Mouse (Mus musculus): ENCODE results near the gene Gm30302. TPM values are rescaled to one million over a fixed set of nuclear protein-coding genes. Genes with fewer than 3 reads are reported as not detected.
"Not testable (repeated sequence)": the region's sequence is repeated elsewhere in the genome, so short reads cannot be mapped to it uniquely, and the experiment has no call there.

Gm30302 gene
- not detected for total RNA-seq (2021)
- long read RNA-seq, result 0 reads

DNA sequence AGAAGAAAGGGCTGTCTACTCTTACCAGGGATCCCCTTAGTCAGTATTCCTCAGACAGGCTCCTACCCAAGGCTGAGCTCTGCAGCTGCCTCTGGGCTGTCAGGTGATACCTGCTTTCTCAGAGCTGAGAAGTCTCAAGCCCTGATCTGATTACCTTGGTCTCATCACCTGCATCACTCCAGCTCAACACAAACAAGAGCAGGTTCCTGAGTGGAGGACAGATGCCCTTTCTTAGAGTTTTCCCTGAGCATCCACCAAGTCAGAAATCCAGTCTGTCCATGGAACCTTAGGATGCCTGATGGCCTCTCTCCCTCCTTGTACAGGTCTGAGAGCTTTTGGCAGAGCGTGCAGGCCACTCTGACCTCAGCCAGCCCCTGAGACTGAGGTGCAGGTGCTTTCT, at the start of gene Gm30302:
Gene Gm30302, minus strand, starts transcription at position 101 of the 400 bp plus-strand sequence.
- DNase-seq (ENCODE audit: low spot score in 2 of 2), result no peak

DNA sequence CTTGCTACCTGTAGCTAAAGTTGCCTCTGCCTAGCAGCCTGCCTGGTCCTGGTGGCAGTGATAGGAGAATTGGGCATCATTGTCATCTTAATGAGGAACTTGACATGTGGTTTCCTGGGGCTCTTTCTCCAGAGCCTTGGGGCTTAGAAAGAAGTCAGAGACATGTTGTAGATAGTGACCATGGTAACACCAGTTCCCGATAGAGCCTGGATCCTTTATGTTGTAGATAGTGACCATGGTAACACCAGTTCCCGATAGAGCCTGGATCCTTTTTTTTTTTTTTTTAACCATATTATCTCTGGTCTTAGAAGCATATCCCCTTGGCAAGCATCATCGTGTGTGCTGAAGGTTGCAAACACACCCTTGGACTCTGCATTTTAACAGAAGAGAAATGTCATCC, 48.0 kb upstream of the Gm30302 start:
- no peak for DNase-seq (ENCODE audit: low spot score in 2 of 2)

DNA sequence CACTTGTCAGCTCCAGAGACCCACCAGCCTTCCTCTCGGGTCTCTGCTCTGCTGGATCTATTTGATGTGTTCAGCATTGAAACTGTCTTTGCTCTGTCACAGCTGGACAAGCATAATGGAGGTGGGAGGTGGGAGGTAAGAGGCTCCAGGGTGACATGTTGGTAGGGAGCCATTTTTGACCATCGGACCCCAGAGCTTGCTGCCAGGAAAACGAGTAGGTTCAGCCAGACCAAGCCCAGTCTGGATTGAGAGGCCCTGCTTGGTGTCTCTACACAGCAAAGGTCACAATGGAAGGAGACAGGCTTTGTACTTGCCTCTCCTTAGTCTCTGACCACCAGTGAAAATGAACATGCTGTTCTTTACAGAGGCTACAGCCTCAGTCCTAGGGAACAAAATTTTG, 47.3 kb upstream of the Gm30302 start:
- DNase-seq (ENCODE audit: low spot score in 2 of 2), result no peak

DNA sequence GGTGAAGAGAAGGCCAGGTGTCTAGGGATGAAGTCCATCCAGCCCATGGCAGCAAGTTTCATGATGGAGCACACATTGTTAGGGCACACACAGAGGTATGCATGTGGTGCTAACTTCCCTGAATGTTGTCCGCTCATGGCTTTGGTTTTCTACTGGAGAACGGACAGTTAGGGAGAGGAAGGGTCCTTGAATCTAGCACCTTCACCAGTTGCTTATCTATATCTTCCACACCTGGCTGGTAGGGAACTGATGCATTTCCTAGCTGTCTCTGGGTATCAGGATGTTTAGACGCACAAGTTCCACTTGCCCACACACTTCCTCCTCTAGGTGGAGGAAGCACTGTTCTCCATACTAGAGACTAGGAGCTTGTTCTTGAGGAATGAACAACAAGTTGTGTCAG, 46.9 kb upstream of the Gm30302 start:
- DNase-seq (ENCODE audit: low spot score in 2 of 2), result no peak

DNA sequence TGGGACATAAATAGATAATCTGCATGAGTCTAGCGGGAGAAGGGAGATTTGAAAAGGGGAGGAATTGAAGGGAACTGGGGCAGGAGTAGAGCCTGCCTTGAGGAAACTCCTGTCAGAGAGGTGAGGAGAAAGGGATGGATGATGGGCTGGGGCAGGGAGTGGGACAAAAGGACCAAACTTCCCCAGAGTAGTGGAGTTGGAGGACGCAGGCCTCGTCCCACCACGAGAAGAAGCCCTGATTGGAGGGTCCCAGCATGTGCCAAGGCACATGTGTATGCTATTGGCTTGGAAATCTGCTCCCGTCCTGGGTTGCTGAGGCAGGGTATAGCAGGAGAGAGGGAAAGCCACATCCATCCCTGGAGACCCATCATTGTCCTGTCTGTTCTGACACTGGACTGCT, 45.3 kb upstream of the Gm30302 start:
- DNase-seq (ENCODE audit: low spot score in 2 of 2), result no peak

DNA sequence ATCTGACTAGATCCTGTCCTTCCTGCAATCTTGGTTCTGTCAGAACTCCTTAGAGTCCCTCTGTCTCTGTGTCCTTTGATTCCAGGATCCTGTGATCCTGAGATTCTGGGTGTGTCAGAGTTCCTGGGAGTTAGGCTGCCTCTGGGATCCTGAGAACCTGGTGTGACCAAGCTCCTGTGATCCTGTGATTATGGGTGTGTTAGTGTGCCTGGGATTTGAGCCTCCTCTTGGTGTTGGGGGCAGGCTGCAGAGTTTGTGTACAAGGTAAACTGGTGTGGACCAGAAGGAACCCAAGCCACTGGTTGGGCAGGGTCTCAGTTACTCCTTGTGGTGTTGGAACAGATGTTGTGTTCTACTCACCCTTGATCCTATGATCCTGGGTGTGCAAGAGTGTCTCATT, 42.4 kb upstream of the Gm30302 start:
- DNase-seq (ENCODE audit: low spot score in 2 of 2), result no peak

DNA sequence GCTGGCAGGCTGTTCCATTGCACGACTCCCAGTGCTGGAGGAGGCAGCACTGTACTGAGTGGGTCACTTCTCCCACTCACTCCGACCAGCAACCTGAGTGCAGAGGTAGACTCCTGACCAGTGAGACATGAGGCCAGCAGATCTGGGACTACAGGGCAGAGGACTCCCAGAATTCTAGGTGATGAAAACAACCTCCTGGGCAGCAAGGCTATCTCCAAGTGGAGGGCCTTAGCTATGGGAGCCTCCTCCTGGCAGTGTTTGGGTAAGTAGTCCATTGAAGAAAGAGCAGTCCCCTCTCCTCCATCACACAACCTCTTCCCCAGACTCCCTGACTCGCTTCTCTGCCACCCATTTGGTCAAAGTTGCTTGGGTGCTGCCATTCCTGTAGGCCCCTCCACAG, 31.6 kb upstream of the Gm30302 start:
- DNase-seq (ENCODE audit: low spot score in 2 of 2), result no peak

DNA sequence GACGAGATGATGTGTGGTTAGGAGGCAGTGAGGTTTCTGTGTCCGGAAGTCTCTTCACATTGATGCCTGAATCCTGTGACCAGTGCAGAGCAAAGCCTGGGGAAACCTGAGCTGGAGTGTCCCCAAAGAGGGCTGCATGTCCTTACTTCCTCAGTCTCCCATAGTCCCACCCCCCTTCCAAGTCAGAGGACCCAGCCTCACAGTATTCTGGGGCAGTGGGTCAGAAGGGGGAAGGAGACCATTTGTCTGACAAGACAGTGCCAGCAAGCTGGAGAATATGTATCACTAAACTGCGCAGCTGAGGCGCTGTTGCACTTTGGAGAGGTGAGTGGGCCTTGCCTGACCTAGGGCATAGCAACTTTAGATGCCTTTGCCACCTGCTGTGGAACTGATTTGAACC, 26.5 kb upstream of the Gm30302 start:
- DNase-seq (ENCODE audit: low spot score in 2 of 2), result no peak

DNA sequence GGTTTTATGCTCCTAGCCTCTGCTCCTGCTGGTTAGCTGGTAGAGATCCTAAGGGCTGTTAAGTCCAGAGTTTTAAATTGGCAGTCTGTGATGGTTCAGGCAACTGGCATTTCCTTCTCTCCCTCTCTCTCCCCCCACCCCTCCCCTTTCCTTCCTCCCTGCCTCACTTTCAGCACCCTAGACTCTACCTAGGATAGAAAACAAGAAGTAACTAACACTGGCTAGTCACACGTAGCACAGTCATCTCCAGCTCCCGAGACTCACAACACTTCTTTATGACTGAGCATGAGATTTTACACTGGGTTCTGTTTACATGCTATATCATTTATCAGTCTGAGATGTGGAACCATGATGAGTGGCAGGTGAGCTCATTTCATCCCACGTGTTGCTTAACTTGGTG, 16.2 kb upstream of the Gm30302 start:
- no peak for DNase-seq (ENCODE audit: low spot score in 2 of 2)

DNA sequence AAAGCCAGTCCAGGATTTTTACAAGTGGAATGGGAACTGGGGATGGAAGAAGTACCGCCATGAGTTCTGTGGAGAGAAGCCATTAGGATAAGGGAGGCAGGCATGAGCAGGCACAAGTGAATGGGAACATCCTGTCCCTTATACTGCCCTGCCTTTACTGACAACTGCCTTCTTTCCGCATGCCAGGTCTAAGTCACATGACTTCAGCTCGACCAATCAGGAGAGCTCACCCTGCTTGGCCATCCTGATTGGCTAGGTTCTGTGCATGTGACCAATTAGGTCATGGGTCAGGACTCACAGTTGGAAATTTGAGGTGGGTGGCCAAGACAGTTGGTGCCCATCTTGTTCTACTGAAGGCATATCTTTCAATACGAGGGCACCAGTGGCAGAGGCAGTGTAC, 15.6 kb upstream of the Gm30302 start:
- DNase-seq (ENCODE audit: low spot score in 2 of 2), result no peak

DNA sequence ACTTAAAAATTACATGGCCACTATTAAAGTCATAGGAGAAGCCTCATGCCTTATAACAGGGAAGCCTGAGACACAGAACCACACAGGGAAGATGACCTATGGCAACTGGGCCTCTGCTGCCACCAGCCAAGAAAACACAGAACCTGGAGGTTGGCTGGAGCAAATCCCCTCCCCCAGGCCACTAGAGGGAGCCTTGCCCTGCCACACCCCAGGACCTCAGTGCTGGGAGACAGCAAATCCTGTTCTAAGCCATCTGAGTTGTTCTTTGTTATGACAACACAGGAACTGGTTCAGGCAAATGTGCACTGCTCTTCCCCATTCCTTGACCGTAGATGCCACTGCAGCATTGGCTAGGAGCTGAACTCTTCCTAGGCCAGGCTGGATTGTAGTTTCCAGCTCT, 8.3 kb upstream of the Gm30302 start:
- DNase-seq (ENCODE audit: low spot score in 2 of 2), result no peak

DNA sequence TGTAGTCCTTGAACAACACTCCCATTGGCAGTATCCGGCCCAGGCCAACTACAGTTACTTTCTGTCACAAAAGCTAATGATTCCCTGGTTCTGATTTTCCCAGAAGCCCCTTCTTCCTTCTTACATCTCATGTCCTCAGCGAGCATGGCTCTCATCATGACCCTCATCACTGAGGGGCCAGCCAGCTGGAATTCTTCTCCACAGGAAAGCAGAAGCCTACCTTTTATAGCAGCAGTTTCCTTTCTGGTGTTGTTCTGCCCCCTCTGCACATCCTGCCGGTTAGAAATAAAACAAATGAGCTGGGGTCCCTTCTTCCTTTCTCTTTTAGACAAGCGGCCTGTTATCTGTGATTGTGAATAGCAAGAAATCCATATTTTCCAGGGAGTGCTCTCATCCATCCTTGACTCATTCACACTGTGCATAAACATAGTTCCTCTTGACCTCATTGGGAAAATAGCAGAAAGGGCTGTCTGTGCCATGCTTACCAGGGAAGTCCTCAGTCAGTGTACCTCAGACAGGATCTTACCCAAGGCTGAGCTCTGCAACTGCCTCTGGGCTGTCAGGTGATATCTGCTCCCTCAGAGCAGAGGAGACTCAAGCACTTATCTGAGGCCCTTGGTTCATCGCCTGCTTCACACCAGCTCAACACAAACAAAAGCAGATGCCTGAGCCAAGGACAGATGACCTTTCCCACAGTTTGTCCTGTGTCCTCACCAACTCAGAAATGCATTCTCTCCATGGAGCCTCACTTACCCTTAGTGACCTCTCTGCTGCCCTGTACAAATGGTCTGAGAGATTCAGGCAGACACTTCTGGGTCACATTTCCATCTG, 10.0 kb downstream of the Gm30302 start:
- no peak for DNase-seq (ENCODE audit: low spot score in 2 of 2)

DNA sequence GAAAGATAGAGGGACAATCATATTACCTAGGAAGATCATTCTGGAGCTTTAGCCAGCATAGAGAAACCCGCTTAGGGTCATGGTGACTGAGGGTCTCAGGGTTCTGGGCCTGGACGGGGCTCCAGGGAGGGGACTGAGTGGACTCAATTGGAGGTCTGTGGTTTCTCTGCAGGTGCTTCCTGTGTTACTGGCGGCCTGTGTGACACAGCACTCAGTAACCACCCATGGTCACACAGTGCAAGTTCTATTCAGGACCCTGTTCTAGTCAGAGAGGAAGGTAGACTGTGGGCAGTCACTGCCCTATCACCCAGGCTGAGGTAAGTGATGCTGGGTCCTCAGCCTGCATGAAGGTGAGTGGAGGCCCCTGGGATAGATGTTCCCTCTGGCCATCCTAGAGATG, 14.9 kb downstream of the Gm30302 start:
- DNase-seq (ENCODE audit: low spot score in 2 of 2), result no peak

DNA sequence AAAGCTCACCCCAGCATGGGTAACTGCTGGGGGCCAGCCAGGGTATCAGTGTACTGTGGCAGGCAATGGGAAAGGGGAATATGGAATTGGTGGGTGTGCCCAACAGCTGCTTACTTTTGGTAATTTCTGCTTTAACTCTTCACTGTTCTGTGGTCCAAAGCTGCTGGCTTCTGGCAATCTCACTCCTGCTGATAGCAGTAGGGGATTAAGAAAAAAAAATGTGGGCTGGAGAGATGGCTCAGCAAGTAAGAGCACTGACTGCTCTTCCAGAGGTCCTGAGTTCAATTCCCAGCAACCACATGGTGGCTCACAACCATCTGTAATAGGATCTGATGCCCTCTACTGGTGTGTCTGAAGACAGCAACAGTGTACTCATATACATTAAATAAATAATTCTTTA, 27.3 kb downstream of the Gm30302 start:
- DNase-seq (ENCODE audit: low spot score in 2 of 2), result not testable (repeated sequence)

DNA sequence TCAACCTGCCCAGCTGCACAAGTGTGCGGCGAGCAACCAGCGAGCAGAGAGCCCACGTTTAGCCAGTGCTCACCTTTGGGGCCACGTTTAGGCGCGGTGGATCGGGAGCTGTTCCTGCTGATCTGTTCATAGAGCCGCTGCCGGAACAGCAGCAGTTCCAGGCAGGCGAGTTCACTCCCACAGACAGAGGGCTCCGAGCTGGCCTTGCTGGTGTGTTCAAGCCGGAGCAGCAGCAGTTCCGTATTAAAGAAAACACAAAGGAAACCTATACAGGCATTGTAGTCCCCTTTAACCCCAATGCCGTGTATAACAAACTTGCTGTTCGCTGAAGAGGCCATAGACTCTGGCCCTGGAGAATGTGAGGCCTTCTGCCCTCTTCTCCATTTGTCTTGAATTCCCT, 29.7 kb downstream of the Gm30302 start:
- no peak for DNase-seq (ENCODE audit: low spot score in 2 of 2)

DNA sequence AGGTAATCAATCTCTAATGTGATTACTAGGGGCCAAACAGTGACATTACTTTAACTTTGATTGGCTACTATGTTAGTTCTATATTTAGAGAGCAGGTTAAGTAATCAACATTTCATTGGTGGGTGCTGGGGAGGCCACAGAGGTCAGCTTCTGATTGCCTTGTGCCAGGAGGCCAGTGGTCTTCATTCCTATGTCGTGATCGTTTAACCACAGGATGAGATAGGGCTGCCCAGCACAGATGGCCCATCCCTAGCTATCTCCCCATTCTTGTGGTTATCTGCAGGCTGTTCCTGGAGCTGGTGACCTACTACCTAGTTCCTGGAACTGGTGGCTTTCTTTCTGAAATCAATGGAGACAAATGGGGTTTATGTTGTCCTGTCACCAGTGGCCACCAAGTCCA, 30.8 kb downstream of the Gm30302 start:
- no peak for DNase-seq (ENCODE audit: low spot score in 2 of 2)

DNA sequence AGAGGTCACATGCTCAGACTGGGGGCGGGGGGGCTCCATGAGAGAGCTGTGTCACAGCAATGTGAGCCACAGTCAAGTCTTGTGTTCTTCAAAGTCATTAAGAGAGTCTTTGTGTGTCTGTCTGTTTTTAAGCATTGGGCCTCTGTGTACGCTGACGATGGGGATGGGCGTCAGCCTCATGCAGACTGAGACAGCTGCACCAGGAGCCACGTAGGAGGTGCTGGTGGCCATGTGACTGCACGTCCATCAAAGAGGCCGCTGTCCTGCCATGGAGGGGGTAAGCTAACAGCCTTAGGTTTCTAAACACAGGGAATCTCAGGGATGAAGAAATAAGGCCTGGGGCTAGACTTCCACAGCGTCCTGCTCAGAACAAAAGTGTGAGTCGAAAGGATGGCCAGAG, 32.5 kb downstream of the Gm30302 start:
- no peak for DNase-seq (ENCODE audit: low spot score in 2 of 2)

DNA sequence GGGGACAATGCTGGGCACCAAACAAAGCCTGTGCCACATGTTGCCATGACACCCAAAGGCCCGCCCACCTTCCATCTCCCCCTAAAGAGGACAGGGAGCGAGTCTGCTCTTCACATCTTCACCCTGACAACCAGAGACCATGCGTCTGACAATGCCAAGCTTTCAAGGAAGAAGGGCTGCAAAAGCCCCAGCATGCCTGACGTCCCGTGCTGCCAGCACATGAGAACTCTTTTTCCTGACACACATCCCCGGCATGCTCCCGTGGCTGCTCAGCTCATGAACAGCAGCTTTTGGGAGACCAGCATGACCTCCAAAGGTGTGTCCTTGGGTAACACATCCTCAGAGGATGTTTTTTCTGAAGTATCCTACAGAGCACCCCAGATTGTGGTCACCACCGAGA, 33.5 kb downstream of the Gm30302 start:
- DNase-seq (ENCODE audit: low spot score in 2 of 2), result no peak

DNA sequence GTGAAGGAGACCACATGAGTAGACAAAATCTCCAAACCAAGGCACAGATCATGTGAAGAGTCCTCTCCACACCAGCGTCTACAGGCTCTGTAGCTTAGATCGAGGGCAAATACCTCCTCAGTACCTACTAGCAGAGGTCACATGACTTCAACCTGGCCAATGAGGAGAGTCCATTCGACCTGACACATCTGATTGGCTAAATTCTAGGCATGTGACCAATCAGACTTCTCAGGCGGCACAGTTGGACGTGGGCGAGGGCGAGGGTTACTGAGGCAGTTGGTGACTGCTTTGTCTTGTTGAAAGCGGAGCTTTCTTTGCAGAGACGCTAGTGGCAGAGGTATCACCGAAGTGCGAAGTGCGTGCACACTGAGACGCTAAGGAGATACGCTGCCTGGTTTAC, 36.6 kb downstream of the Gm30302 start:
- no peak for DNase-seq (ENCODE audit: low spot score in 2 of 2)

DNA sequence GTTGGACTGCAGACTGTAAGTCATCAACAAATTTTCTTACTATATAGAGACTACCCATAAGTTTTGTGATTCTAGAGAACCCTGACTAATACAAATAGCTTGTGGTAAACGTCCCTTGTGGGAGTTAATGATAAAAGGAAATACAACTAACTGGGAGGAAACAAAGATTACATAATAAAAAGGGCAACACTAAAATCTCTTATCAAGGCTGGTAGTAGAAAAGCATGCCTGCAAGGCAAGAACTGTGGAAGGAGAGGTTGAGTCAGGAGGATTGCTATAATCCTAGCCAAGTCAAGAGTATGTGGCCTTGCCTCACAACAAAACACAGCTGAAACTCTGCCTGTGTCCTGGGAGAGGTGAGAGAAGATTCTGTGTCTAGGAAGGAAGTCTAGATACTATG, 38.1 kb downstream of the Gm30302 start:
- no peak for DNase-seq (ENCODE audit: low spot score in 2 of 2)

DNA sequence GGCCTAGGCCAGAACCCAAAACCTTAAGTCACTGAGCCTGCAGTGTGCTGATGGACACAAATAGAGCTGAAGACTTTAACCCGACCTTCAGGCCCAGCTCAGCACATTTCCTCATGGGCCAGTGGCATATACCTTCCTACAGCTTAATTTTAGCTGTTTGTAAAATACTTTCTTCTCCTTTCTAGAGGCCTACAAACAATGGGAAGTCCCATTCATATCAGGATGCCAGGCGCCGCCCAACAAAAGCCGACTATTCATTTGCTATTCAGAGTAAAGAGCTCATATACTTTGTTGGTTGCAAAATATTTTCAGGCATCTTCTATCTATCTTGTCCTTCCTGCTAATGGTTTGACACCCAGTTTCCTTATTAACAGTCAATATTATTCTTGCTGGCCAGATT, 40.8 kb downstream of the Gm30302 start:
- DNase-seq (ENCODE audit: low spot score in 2 of 2), result no peak

DNA sequence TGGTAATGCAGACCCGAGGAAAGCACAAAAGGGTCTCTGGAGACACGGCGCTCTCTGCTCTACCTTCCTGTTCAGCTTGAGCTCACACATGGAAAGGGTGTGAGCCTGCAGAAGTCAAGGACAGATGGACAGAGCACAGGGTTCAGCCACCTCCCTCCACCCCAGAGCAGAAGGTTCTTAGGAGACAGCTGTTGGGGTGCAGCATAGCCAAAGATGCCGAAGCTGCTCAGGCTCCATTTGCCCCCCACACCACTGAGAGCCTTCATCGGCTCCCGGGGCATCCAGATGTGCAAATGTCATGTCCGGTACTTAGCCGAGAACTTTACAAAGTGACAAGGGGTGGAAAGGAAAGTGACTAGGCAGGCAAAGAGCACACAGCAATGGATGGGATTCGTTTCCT, 42.2 kb downstream of the Gm30302 start:
- no peak for DNase-seq (ENCODE audit: low spot score in 2 of 2)

DNA sequence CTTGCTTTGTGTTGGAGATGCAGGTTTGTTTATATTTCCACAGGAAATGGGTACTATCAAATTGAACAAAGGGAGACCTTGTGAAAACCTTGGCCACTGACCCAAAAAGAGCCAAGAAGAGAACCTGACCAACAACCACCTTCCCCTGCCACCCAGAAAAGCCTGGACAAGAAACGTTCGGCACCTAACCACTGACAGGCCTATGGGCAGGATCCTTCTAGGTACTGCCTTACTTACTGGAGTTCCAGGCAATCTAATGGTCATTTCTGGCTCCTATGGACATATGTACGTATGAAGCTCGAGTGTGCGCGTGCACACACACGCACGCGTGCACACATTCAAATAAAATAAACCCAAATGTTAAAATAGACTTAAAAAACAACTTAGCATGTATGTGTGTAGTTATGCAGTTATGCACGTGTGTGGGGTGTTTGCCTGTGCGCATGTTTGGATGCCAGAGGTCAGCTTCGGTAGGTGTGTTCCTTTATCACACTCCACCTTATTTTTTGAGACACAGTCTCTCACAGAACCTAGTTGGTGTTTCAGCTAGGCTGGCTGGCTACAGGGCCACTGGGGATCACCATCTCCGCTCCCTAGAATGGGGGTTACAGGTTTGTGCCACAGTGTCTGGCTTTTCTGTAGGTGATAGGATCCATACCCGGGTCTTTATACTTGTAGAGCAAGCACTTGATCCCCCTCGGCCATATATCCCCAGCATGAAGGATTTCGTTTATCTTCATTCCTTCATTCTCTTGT, 57.3 kb downstream of the Gm30302 start:
- no peak for DNase-seq (ENCODE audit: low spot score in 2 of 2)
